Comparison of ENCODE assay signal across 10 mouse cellular contexts in the genomic region with DNA sequence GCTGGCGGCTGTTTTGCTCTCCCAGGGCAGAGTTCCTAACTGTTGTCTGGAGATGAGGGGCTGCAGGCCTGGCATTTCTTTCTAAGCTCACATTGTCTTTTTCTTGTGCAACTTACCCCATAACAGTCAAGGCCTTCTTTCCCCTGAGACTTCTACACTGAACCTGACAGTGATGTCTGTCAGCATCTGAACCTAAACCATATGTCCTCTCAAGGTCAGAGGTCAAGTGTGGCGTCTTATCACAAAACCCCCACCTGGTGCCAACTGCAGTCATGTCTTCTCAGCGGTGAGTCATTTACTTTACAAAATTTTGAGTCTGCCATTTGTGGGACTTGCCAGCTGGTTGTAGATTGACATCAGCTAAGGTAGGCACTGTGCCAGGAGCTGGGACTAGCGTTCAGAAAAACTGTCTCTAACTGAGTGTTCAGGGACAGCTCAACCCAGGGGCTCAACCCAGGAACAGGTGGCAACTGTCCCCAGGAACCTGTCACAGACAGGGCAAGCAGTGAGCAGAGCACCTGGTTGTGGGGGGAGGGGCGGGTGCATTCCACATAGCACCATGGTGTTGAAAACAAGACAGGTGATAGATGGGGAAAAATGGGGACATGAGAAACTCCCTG.
DNase-seq lines count a peak whose midpoint lies in the region; ATAC-seq and TF ChIP-seq lines count a peak whose summit lies in the region.
"Had no signal": no experiment of that assay in that cellular context is flagged by ENCODE, and none has a peak within 500 bp of the region (broad histone marks: within the 10 kb centered on the region; RNA-seq: fewer than 3 reads in every experiment).

No protein-coding gene starts in this region.

- H3K36me3 ChIP-seq in kidney, adult 2 months (ENCODE audit: control insufficient read depth, insufficient read depth, low read length), result no peaks in the 10 kb centered on the region
- no peaks in the 10 kb centered on the region for H3K36me3 ChIP-seq in kidney, embryonic 14.5 days (ENCODE audit: control insufficient read depth, insufficient read depth, low read length)
- H3K36me3 ChIP-seq in intestine, embryonic 16.5 days (ENCODE audit: control insufficient read depth, insufficient read depth, low read length), result no peaks in the 10 kb centered on the region
- no peaks in the 10 kb centered on the region for H3K36me3 ChIP-seq in heart, adult 2 months (ENCODE audit: control insufficient read depth, insufficient read depth, low read length)
- H3K36me3 ChIP-seq: embryonic facial prominence, embryonic 15.5 days; hindbrain, embryonic 12.5 days had no signal

- H3K4me1 ChIP-seq in kidney, adult 2 months (ENCODE audit: control insufficient read depth, insufficient read depth, low read length), result peaks cover 12% of the 10 kb centered on the region
- peaks cover 9% of the 10 kb centered on the region; the same call in 1 of the 2 replicates for H3K4me1 ChIP-seq in kidney, embryonic 14.5 days (ENCODE audit: control insufficient read depth, insufficient read depth, low read length)
- H3K4me1 ChIP-seq in intestine, embryonic 16.5 days (ENCODE audit: control insufficient read depth, insufficient read depth, low read length), result 0 out of 2 replicates have a peak, but pooled peaks cover 6% of the 10 kb centered on the region
- peaks cover 2% of the 10 kb centered on the region for H3K4me1 ChIP-seq in heart, adult 2 months (ENCODE audit: control insufficient read depth, insufficient read depth, low read length)

- H3K9ac ChIP-seq in kidney, embryonic 14.5 days (ENCODE audit: low read depth, low read length), result no peak overlapping the region
- H3K9ac ChIP-seq in intestine, embryonic 16.5 days (ENCODE audit: low read depth, low read length), result no peak overlapping the region
- H3K9ac ChIP-seq in heart, adult 2 months (ENCODE audit: low read depth, low read length), result no peak overlapping the region
- H3K9ac ChIP-seq: embryonic facial prominence, embryonic 15.5 days; hindbrain, embryonic 12.5 days had no signal

- H3K79me2 ChIP-seq in heart, adult 2 months (replicated peaks; ENCODE audit: control insufficient read depth, insufficient read depth, low read length), result no peaks in the 10 kb centered on the region

- no peak for ATAC-seq in kidney, embryonic 14.5 days (ENCODE audit: low FRiP score, low TSS enrichment)
- ATAC-seq in intestine, embryonic 16.5 days, result peak; percentile 46; the same call in 1 of the 2 replicates

- no peak overlapping the region for H3K4me2 ChIP-seq in kidney, embryonic 14.5 days (replicated peaks; ENCODE audit: low read depth, low read length)
- H3K4me2 ChIP-seq in intestine, embryonic 16.5 days (ENCODE audit: low read depth, low read length), result no peak overlapping the region
- H3K4me2 ChIP-seq: embryonic facial prominence, embryonic 15.5 days; hindbrain, embryonic 12.5 days had no signal

- no peak for TF ChIP-seq POLR2A in kidney, adult 2 months (IDR thresholded peaks at IDR 0.05; ENCODE audit: low read depth, low read length)
- no peak for TF ChIP-seq POLR2A in heart, adult 2 months (IDR thresholded peaks at IDR 0.05; ENCODE audit: insufficient read depth, low read depth, low read length)

- no peaks in the 10 kb centered on the region for H3K9me3 ChIP-seq in kidney, embryonic 14.5 days (ENCODE audit: control insufficient read depth, low read length)
- no peaks in the 10 kb centered on the region for H3K9me3 ChIP-seq in intestine, embryonic 16.5 days (ENCODE audit: control insufficient read depth, low read length)
- H3K9me3 ChIP-seq: embryonic facial prominence, embryonic 15.5 days; hindbrain, embryonic 12.5 days had no signal

- H3K4me3 ChIP-seq in kidney, adult 2 months (ENCODE audit: insufficient read depth, low read depth, low read length), result no peak overlapping the region
- H3K4me3 ChIP-seq in kidney, embryonic 14.5 days (ENCODE audit: low read length), result no peak overlapping the region
- no peak overlapping the region for H3K4me3 ChIP-seq in intestine, embryonic 16.5 days (ENCODE audit: low read length)
- H3K4me3 ChIP-seq in heart, adult 2 months, result no peak overlapping the region
- H3K4me3 ChIP-seq: embryonic facial prominence, embryonic 15.5 days; hindbrain, embryonic 12.5 days had no signal

- no peak for TF ChIP-seq CTCF in kidney, adult 2 months (conservative IDR thresholded peaks at IDR 0.05; ENCODE audit: insufficient read depth, insufficient read length, low read depth, low read length)
- no peak for TF ChIP-seq CTCF in heart, adult 2 months (IDR thresholded peaks at IDR 0.05)

- WGBS in kidney, adult 2 months, result 54% methylated on average over 5 of the region's 5 CpGs
- WGBS in kidney, embryonic 14.5 days, result 75% methylated on average over 5 of the region's 5 CpGs
- WGBS in intestine, embryonic 16.5 days, result 64% methylated on average over 5 of the region's 5 CpGs
- WGBS in heart, adult 2 months, result 58% methylated on average over 5 of the region's 5 CpGs

- DNase-seq in kidney, adult 2 months, result peak; percentile 49
- DNase-seq in 3T3-L1 (ENCODE audit: low read depth, low spot score) (peak; percentile 62), adipocyte (ENCODE audit: low spot score) (peak; percentile 68)
- DNase-seq in spleen, adult 12 weeks (ENCODE audit: low spot score), result no peak
- DNase-seq in urinary bladder, adult 2 months (ENCODE audit: low spot score), result no peak
- DNase-seq in heart, adult 2 months, result no peak

- intact Hi-C loops in heart, adult 2 months (cut with DNase I), result no loop called here

- TF ChIP-seq EP300 in heart, adult 2 months (IDR thresholded peaks at IDR 0.05; ENCODE audit: insufficient read depth, low read depth, low read length), result no peak

- H3K27me3 ChIP-seq in kidney, adult 2 months (replicated peaks; ENCODE audit: control insufficient read depth, insufficient read depth, low read length), result no peaks in the 10 kb centered on the region
- H3K27me3 ChIP-seq in kidney, embryonic 14.5 days (ENCODE audit: control insufficient read depth, insufficient read depth, low read length), result no peaks in the 10 kb centered on the region
- H3K27me3 ChIP-seq in intestine, embryonic 16.5 days (replicated peaks; ENCODE audit: control insufficient read depth, insufficient read depth, low read length), result no peaks in the 10 kb centered on the region
- no peaks in the 10 kb centered on the region for H3K27me3 ChIP-seq in heart, adult 2 months (ENCODE audit: control insufficient read depth, insufficient read depth, low read length)
- H3K27me3 ChIP-seq: embryonic facial prominence, embryonic 15.5 days; hindbrain, embryonic 12.5 days had no signal

- peak overlapping the region; percentile 24; the same call in 1 of the 2 replicates for H3K27ac ChIP-seq in kidney, adult 2 months (ENCODE audit: insufficient read depth, low read depth, low read length)
- H3K27ac ChIP-seq in kidney, embryonic 14.5 days (ENCODE audit: low read depth, low read length), result no peak overlapping the region
- H3K27ac ChIP-seq in intestine, embryonic 16.5 days (ENCODE audit: low read length), result no peak overlapping the region
- no peak overlapping the region for H3K27ac ChIP-seq in heart, adult 2 months
- H3K27ac ChIP-seq: embryonic facial prominence, embryonic 15.5 days; hindbrain, embryonic 12.5 days had no signal

Comparison
In these comparisons a context has a peak if more than half of its experiments do, and no peak if none do; other contexts are left out.
1. DNase-seq: peak in kidney, adult 2 months (single experiment), 3T3-L1 (single experiment) and adipocyte (single experiment); none in spleen, adult 12 weeks (single experiment), urinary bladder, adult 2 months (single experiment) and heart, adult 2 months (0 of 2).